Mouse (Mus musculus): ENCODE measurements around the gene Hist1h4m. TPM values are rescaled to one million over a fixed set of nuclear protein-coding genes. Genes with fewer than 3 reads are reported as not detected.
"Not testable (repeated sequence)": the region's sequence is repeated elsewhere in the genome, so short reads cannot be mapped to it uniquely, and the experiment has no call there.

Gene Hist1h4m
- polyA plus RNA-seq (2014; fragmentation: Nextera tagmentation; extraction: Ambion mirVana), result not detected in 2 replicates

DNA sequence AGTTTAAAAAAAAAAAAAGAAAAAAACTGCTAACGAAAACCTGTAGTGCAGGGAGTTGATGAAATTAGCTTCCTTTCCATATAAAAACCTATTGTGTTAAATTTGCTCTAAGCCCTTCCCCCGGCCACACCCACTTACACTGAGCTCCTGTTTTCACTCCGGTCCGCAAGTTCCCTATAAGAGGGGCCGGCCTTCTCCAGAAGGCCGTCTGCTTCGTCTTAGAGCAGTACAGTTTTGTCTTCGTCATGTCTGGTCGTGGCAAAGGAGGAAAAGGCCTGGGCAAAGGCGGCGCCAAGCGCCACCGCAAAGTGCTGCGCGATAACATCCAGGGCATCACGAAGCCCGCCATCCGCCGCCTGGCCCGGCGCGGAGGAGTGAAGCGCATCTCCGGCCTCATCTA is at the start of gene Hist1h4m:
Gene Hist1h4m, plus strand, starts transcription at position 208 of the 400 bp plus-strand sequence.
- not testable (repeated sequence) for H3K27ac ChIP-seq (ENCODE audit: low read depth, low read length); H3K36me3 ChIP-seq (ENCODE audit: control insufficient read depth, insufficient read depth, low read length); H3K9ac ChIP-seq (ENCODE audit: low read length); H3K4me1 ChIP-seq (ENCODE audit: control insufficient read depth, insufficient read depth, low read length); H3K9me3 ChIP-seq (replicated peaks; ENCODE audit: control insufficient read depth, low read length); H3K27me3 ChIP-seq (replicated peaks; ENCODE audit: control insufficient read depth, insufficient read depth, low read length); DNase-seq (ENCODE audit: low spot score)
- Histone ChIP-seq H3K4me3 (ENCODE audit: low read depth, low read length) (0 out of 2 replicates have a peak within 1 kb of the TSS, but pooled peaks have one; percentile 19), H3K4me2 (ENCODE audit: low read length) (peak within 1 kb of the TSS; percentile 40)
- peak; percentile 63 for ATAC-seq
- WGBS, result no CpG with 5 or more reads among the region's 24 CpGs

DNA sequence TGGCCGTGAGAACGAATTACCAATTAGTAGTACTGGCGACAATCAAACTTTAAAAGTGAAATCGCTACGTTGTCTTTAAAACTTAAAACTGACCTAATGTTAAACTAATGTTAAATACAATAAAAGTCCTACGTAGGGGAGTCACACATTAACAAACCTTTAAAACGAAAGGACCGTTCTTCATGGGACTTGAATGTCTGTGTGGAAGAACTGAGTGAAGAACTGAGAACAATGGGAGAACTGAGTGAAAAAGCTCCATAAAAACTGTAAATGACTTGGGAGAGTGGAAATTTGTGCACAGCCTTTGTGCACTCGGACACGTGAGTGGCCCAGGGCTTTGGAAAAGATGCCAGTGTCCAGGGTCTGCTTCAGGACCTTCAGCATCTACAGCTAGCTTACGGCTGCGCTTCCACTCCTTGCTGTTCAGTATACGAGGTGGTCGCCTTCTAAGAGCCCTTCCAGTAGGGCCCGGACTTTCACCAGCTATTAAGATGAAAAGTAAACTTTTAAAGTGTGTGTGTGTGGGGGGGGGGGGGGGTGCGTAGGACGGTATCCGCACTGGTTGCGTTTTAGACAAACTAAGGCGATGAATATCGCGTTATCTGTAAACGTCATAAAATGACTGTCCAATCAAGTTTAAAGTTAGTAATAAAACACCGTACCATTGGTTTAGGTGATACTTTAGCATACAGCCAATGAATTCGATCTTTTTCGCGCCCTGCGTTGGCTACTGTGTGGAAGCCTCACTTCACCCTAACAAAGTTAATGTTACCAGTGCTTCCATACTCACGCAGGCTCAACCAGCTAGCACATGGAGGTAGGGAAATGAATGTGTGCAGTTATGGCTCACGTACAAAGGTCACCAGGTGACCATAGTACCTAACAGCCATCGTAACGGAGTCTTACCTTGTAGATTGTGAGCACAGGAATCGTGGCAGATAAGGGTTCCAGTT is 32.5 kb upstream of the Hist1h4m start:
- no peaks in the 10 kb centered on the region for H3K9me3 ChIP-seq (replicated peaks; ENCODE audit: control insufficient read depth, low read length)
- ATAC-seq (peak; percentile 89), DNase-seq (ENCODE audit: low spot score) (peak; percentile 98)
- H3K9ac ChIP-seq (ENCODE audit: low read length), result peak overlapping the region; percentile 83
- H3K27ac ChIP-seq (ENCODE audit: low read depth, low read length), result peak overlapping the region; percentile 92
- H3K36me3 ChIP-seq (ENCODE audit: control insufficient read depth, insufficient read depth, low read length), result no peaks in the 10 kb centered on the region
- H3K4me2 ChIP-seq (ENCODE audit: low read length), result peak overlapping the region; percentile 76
- no peaks in the 10 kb centered on the region for H3K27me3 ChIP-seq (replicated peaks; ENCODE audit: control insufficient read depth, insufficient read depth, low read length)
- H3K4me3 ChIP-seq (ENCODE audit: low read depth, low read length), result peak overlapping the region; percentile 48
- H3K4me1 ChIP-seq (ENCODE audit: control insufficient read depth, insufficient read depth, low read length), result peaks cover 22% of the 10 kb centered on the region
- 3% methylated on average over 33 of the region's 33 CpGs for WGBS

DNA sequence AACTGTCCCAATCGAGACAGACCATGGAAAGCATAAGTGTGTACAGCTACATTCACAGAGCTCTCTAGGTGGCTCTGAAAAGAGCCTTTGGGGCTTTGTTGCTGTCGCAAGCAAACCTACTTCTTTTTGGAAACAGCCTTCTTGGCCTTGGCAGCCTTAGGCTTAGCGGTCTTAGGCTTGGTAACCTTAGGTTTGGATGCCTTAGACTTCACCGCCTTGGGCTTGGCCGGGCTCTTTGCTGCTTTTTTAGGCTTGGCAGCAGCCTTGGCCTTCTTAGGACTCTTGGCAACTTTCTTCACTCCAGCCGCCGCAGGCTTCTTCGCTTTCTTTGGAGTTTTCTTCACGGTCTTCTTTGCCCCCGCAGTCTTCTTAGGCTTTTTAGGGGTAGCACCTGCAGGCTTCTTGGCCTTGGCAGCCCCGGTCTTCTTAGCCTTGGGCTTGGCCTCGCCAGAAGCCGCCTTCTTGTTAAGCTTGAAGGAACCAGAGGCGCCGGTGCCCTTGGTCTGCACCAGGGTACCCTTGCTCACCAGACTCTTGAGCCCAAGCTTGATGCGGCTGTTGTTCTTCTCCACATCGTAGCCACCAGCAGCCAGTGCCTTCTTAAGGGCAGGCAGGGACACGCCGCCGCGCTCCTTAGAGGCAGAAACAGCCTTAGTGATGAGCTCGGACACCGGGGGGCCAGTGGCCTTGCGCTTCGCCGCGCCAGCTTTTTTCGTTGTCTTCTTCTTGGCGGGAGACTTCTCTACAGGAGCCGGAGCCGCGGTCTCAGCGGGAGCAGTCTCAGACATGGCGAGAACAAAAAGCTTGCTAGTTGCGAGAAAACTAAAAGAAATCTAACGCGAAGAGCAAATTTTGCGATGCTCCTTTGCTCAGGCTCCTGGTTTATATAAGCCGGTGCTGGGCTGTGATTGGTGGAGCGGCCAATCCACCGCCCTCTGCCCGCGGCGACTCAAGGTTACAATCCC is 31.5 kb upstream of the Hist1h4m start, which contains the start of gene Hist1h1b:
Gene Hist1h1b, minus strand, starts transcription at position 859 of the 965 bp plus-strand sequence.
- no peaks in the 10 kb centered on the region for H3K9me3 ChIP-seq (replicated peaks; ENCODE audit: control insufficient read depth, low read length)
- no peaks in the 10 kb centered on the region for H3K36me3 ChIP-seq (ENCODE audit: control insufficient read depth, insufficient read depth, low read length)
- peaks cover 26% of the 10 kb centered on the region for H3K4me1 ChIP-seq (ENCODE audit: control insufficient read depth, insufficient read depth, low read length)
- H3K4me3 ChIP-seq (ENCODE audit: low read depth, low read length), result peak within 1 kb of the TSS; percentile 48
- no peaks in the 10 kb centered on the region for H3K27me3 ChIP-seq (replicated peaks; ENCODE audit: control insufficient read depth, insufficient read depth, low read length)
- DNase-seq (ENCODE audit: low spot score) (peak; percentile 85), ATAC-seq (peak; percentile 29)
- peak within 1 kb of the TSS; percentile 92 for H3K27ac ChIP-seq (ENCODE audit: low read depth, low read length)
- under 1% methylated on average over 44 of the region's 44 CpGs for WGBS
- peak within 1 kb of the TSS; percentile 76 for H3K4me2 ChIP-seq (ENCODE audit: low read length)
- H3K9ac ChIP-seq (ENCODE audit: low read length), result peak within 1 kb of the TSS; percentile 83

DNA sequence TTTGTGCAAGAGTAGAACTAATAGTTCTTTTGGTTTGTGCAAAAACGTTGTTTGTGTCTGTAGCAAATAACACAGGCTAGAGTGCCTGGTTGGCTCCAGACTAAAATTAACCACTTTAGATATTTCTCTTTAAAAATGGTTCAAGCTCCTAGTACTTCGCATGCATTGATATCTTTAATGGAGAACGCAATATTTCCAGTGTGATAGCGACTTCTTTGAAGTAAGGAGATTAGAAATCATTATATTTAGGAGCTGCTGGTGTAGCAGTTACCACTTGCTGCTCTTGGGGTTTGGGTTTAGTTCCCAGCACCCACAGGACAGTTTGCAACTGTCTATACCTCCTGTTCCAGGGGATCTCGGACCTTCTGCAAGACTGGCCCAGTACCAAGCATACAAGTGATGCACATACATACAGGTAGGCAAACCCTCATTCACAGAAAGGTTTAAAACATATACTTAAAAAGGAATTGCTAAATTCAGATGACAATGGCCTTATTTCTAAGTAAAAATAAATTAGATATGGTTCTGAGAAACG is 30.5 kb upstream of the Hist1h4m start:
- H3K4me1 ChIP-seq (ENCODE audit: control insufficient read depth, insufficient read depth, low read length), result peaks cover 30% of the 10 kb centered on the region
- DNase-seq (ENCODE audit: low spot score) (no peak), ATAC-seq (no peak)
- peak overlapping the region; percentile 76 for H3K4me2 ChIP-seq (ENCODE audit: low read length)
- peak overlapping the region; percentile 83 for H3K9ac ChIP-seq (ENCODE audit: low read length)
- no peaks in the 10 kb centered on the region for H3K9me3 ChIP-seq (replicated peaks; ENCODE audit: control insufficient read depth, low read length)
- no peaks in the 10 kb centered on the region for H3K36me3 ChIP-seq (ENCODE audit: control insufficient read depth, insufficient read depth, low read length)
- WGBS, result 41% methylated on average over 6 of the region's 6 CpGs
- H3K4me3 ChIP-seq (ENCODE audit: low read depth, low read length), result no peak overlapping the region
- H3K27ac ChIP-seq (ENCODE audit: low read depth, low read length), result peak overlapping the region; percentile 58; the same call in 1 of the 2 replicates
- H3K27me3 ChIP-seq (replicated peaks; ENCODE audit: control insufficient read depth, insufficient read depth, low read length), result no peaks in the 10 kb centered on the region

DNA sequence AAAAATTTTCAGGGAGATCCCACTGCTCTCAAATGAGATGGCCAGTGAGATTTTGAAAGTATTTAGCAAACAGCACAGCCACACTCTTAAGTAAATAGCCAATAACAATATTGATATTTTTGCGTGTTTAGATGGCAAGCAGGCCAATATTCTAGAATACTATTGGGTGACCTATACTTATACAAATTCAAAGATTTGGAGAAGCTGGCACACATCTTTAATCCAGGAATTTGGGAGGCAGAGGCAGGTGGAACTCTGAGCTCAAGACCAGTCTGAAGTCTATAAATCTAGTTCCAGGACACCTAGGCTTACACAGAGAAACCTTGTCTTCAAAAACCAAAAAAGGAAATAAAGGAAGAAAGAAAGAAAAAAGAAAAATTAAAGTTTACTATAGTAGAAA is 29.9 kb upstream of the Hist1h4m start:
- 90% methylated on average over 1 of the region's 1 CpGs for WGBS
- Histone ChIP-seq H3K36me3 (ENCODE audit: control insufficient read depth, insufficient read depth, low read length) (no peaks in the 10 kb centered on the region), H3K4me1 (ENCODE audit: control insufficient read depth, insufficient read depth, low read length) (peaks cover 34% of the 10 kb centered on the region), H3K27ac (ENCODE audit: low read depth, low read length) (no peak overlapping the region), H3K4me2 (ENCODE audit: low read length) (no peak overlapping the region), H3K9me3 (replicated peaks; ENCODE audit: control insufficient read depth, low read length) (no peaks in the 10 kb centered on the region), H3K9ac (ENCODE audit: low read length) (no peak overlapping the region), H3K27me3 (replicated peaks; ENCODE audit: control insufficient read depth, insufficient read depth, low read length) (no peaks in the 10 kb centered on the region), H3K4me3 (ENCODE audit: low read depth, low read length) (no peak overlapping the region)
- DNase-seq (ENCODE audit: low spot score), result no peak
- ATAC-seq, result no peak

DNA sequence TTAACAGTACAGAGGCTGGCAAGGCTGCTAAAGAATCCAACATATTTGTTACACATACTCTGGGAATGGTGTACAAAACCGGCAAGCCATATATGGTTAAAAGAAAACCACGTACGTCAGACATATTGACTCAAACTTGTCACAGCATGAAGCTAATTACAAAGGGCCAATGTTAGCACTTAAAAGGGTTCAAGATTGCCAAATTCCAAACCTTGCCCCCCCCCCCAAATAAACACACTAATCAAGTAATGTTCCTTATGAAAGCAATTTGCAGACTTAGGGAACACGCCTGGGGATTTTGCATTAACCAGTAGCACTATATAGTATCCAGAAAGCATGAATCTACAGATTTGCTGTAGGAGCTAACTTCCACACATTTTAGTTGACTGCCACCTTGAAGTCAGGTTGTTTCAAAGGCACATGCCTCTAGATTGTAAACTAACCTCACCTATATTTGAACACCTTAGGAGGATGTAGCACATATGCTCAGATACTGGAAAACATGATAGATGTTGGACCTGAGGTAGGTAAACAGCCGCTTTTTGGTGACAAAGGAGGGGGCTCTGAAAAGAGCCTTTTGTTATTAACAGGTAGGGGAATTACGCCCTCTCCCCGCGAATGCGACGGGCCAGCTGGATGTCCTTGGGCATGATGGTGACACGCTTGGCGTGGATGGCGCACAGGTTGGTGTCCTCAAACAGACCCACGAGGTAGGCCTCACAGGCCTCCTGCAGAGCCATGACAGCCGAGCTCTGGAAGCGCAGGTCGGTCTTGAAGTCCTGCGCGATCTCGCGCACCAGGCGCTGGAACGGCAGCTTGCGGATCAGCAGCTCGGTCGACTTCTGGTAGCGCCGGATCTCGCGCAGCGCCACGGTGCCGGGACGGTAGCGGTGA is 28.9 kb upstream of the Hist1h4m start:
- H3K4me3 ChIP-seq (ENCODE audit: low read depth, low read length), result peak overlapping the region; percentile 37
- ATAC-seq; H3K27me3 ChIP-seq (replicated peaks; ENCODE audit: control insufficient read depth, insufficient read depth, low read length); H3K9me3 ChIP-seq (replicated peaks; ENCODE audit: control insufficient read depth, low read length); H3K36me3 ChIP-seq (ENCODE audit: control insufficient read depth, insufficient read depth, low read length): not testable (repeated sequence)
- H3K4me1 ChIP-seq (ENCODE audit: control insufficient read depth, insufficient read depth, low read length), result peaks cover 34% of the 10 kb centered on the region
- H3K4me2 ChIP-seq (ENCODE audit: low read length), result peak overlapping the region; percentile 67
- DNase-seq (ENCODE audit: low spot score), result peak; percentile 63
- under 1% methylated on average over 14 of the region's 35 CpGs for WGBS
- H3K9ac ChIP-seq (ENCODE audit: low read length), result peak overlapping the region; percentile 68
- peak overlapping the region; percentile 87 for H3K27ac ChIP-seq (ENCODE audit: low read depth, low read length)

DNA sequence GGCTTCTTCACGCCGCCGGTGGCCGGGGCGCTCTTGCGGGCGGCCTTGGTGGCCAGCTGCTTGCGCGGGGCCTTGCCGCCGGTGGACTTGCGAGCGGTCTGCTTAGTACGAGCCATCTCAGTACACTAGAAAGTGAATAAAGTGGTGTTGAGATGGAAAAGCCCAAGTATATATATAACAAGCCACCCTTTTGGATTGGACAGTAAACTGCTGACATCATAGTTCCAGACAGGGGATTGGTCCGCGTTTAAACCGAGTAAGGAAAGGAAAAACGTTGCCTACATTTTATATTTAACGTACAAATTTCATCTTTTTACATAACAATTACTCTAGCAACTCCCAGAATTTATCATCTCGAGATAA is 28.3 kb upstream of the Hist1h4m start, which contains the start of gene Hist1h3i:
Gene Hist1h3i, minus strand, starts transcription at position 116 of the 363 bp plus-strand sequence.
- H3K4me2 ChIP-seq (ENCODE audit: low read length), result peak within 1 kb of the TSS; percentile 67
- H3K27ac ChIP-seq (ENCODE audit: low read depth, low read length), result peak within 1 kb of the TSS; percentile 87
- peak within 1 kb of the TSS; percentile 68 for H3K9ac ChIP-seq (ENCODE audit: low read length)
- peak; percentile 97 for DNase-seq (ENCODE audit: low spot score)
- ATAC-seq, result peak; percentile 73
- H3K36me3 ChIP-seq (ENCODE audit: control insufficient read depth, insufficient read depth, low read length), result no peaks in the 10 kb centered on the region
- 0% methylated on average over 11 of the region's 20 CpGs for WGBS
- H3K4me1 ChIP-seq (ENCODE audit: control insufficient read depth, insufficient read depth, low read length), result peaks cover 39% of the 10 kb centered on the region
- no peaks in the 10 kb centered on the region for H3K9me3 ChIP-seq (replicated peaks; ENCODE audit: control insufficient read depth, low read length)
- peak within 1 kb of the TSS; percentile 37 for H3K4me3 ChIP-seq (ENCODE audit: low read depth, low read length)
- H3K27me3 ChIP-seq (replicated peaks; ENCODE audit: control insufficient read depth, insufficient read depth, low read length), result no peaks in the 10 kb centered on the region

All from forebrain, embryonic 14.5 days (tissue).